Mouse (Mus musculus) gastrocnemius, postnatal 14 days (tissue): ENCODE results near the gene Chrna10. TPM values are rescaled to one million over a fixed set of nuclear protein-coding genes. Genes with fewer than 3 reads are reported as not detected.

Experiments used
- DNase-seq: peaks from one replicate; pipeline ENCODE4 v3.0.0; 2021; ENCODE audit warnings: mixed read lengths
- intact Hi-C: fragments of 180-260 bp; cut with DNase I; formaldehyde crosslinking; loops from one replicate; pipeline ENCODE4 v1.15.1; 2025; ENCODE audit warnings: low total_unique reads
- long read RNA-seq, 2 experiments: library from polyadenylated mRNA; stranded (forward); transcript quantifications; one replicate each; pipeline ENCODE4 v2.0.0; 2021
- total RNA-seq, 2 experiments: library from RNA; stranded (reverse); gene quantifications; 2 replicates each; pipeline ENCODE4 v1.2.3; 2021

Chrna10 gene
- 1 to 10 TPM in 1 of 2 experiments, not detected in 1; 1.0 TPM for total RNA-seq
- long read RNA-seq, experiment 1, partial matches to known transcripts = 0 of 8 reads
- long read RNA-seq, experiment 1, other reads (novel, unspliced or antisense) = 8 of 8 reads
- long read RNA-seq, experiment 2 = 0 reads

- intact Hi-C loops = no loop called here
- DNase-seq = no peak
Measured at GRCm38 (mm10) chr7:102116579-102117331, at the start of gene Chrna10. Gene Chrna10, minus strand, starts transcription at chr7:102116828.

GRCm38 (mm10) chr7:102153691-102154090, 37.1 kb upstream of the Chrna10 start:
- DNase-seq = no peak
- intact Hi-C loops = no loop called here

- intact Hi-C loops = no loop called here
- no peak for DNase-seq
Measured at GRCm38 (mm10) chr7:102137898-102138297, 21.3 kb upstream of the Chrna10 start.

- intact Hi-C loops = no loop called here
- DNase-seq = no peak
Measured at GRCm38 (mm10) chr7:102137464-102137863, 20.8 kb upstream of the Chrna10 start.

- intact Hi-C loops = no loop called here
- no peak for DNase-seq
Measured at GRCm38 (mm10) chr7:102132395-102132794, 15.8 kb upstream of the Chrna10 start.

- intact Hi-C loops = loop anchor here (10.0 kb wide), 1 partner anchor 54 kb away; no protein-coding TSS in a partner anchor
- no peak for DNase-seq
Measured at GRCm38 (mm10) chr7:102120326-102120725, 3.7 kb upstream of the Chrna10 start.

- intact Hi-C loops = no loop called here
- DNase-seq = no peak
Measured at GRCm38 (mm10) chr7:102117382-102117781, 754 bp upstream of the Chrna10 start.

GRCm38 (mm10) chr7:102113151-102113729, 3.4 kb downstream of the Chrna10 start:
- intact Hi-C loops = no loop called here
- DNase-seq = no peak

GRCm38 (mm10) chr7:102109746-102110145, 6.9 kb downstream of the Chrna10 start:
- intact Hi-C loops = no loop called here
- no peak for DNase-seq

GRCm38 (mm10) chr7:102109171-102109570, 7.5 kb downstream of the Chrna10 start, which contains the start of gene Art5:
Gene Art5, minus strand, starts transcription at chr7:102109489.
- intact Hi-C loops = no loop called here
- no peak for DNase-seq

GRCm38 (mm10) chr7:102108206-102108605, 8.4 kb downstream of the Chrna10 start:
- intact Hi-C loops = no loop called here
- peak; percentile 20 for DNase-seq

GRCm38 (mm10) chr7:102106700-102107141, 9.9 kb downstream of the Chrna10 start:
- intact Hi-C loops = no loop called here
- peak; percentile 15 for DNase-seq

GRCm38 (mm10) chr7:102104126-102104525, 12.5 kb downstream of the Chrna10 start:
- intact Hi-C loops = no loop called here
- DNase-seq = no peak

GRCm38 (mm10) chr7:102103555-102103954, 13.1 kb downstream of the Chrna10 start:
- DNase-seq = no peak
- intact Hi-C loops = no loop called here

- intact Hi-C loops = no loop called here
- DNase-seq = peak; percentile 29
Measured at GRCm38 (mm10) chr7:102102696-102103095, 13.9 kb downstream of the Chrna10 start.

- no peak for DNase-seq
- intact Hi-C loops = no loop called here
Measured at GRCm38 (mm10) chr7:102102241-102102640, 14.4 kb downstream of the Chrna10 start.

GRCm38 (mm10) chr7:102101487-102101886, 15.1 kb downstream of the Chrna10 start, which contains the start of gene Art1:
Gene Art1, plus strand, starts transcription at chr7:102101743.
- DNase-seq = peak; percentile 53
- intact Hi-C loops = no loop called here

GRCm38 (mm10) chr7:102100868-102101267, 15.8 kb downstream of the Chrna10 start:
- no peak for DNase-seq

GRCm38 (mm10) chr7:102099760-102100661, 16.6 kb downstream of the Chrna10 start:
- intact Hi-C loops = loop anchor here (5.0 kb wide), 1 partner anchor 1143 kb away; no protein-coding TSS in a partner anchor
- no peak for DNase-seq

More at GRCm38 (mm10) chr7:102100868-102101267, 15.8 kb downstream of the Chrna10 start:
- intact Hi-C loops = no loop called here
